In genomic region chr11:18973808-18974207, GRCm38 (mm10) we compare ENCODE assay signal across 16 mouse cellular contexts. TPM values are rescaled to one million over a fixed set of nuclear protein-coding genes. Genes with fewer than 3 reads are reported as not detected.
DNase-seq lines count a peak whose midpoint lies in the region; ATAC-seq and TF ChIP-seq lines count a peak whose summit lies in the region.
"Had no signal": no experiment of that assay in that cellular context is flagged by ENCODE, and none has a peak within 500 bp of the region (broad histone marks: within the 10 kb centered on the region; RNA-seq: fewer than 3 reads in every experiment).

No protein-coding gene starts in this region.

- peak; percentile 4; the same call in 1 of the 2 replicates for ATAC-seq in hindbrain, embryonic 16.5 days
- ATAC-seq in hindbrain, embryonic 12.5 days (ENCODE audit: low FRiP score): no peak
- ATAC-seq in liver, embryonic 11.5 days (replicated peaks; ENCODE audit: low FRiP score): peak; percentile 40; the same call in 1 of the 2 replicates
- ATAC-seq: intestine, embryonic 16.5 days had no signal

- WGBS in hindbrain, embryonic 16.5 days: 47% methylated on average over 3 of the region's 3 CpGs
- 42% methylated on average over 3 of the region's 3 CpGs for WGBS in hindbrain, embryonic 12.5 days
- 5% methylated on average over 3 of the region's 3 CpGs for WGBS in liver, embryonic 11.5 days

- no peak overlapping the region for H3K4me2 ChIP-seq in hindbrain, embryonic 16.5 days (ENCODE audit: low read length)
- no peak overlapping the region for H3K4me2 ChIP-seq in hindbrain, embryonic 12.5 days (replicated peaks)
- no peak overlapping the region for H3K4me2 ChIP-seq in CH12.LX (ENCODE audit: insufficient read depth, low read depth, poor library complexity, severe bottlenecking)
- no peak overlapping the region for H3K4me2 ChIP-seq in liver, embryonic 11.5 days
- H3K4me2 ChIP-seq: embryonic facial prominence, embryonic 12.5 days; lung, embryonic 14.5 days; midbrain, embryonic 11.5 days had no signal

- in situ Hi-C loops in CH12.LX (cut with MboI; ENCODE audit: low pct_ligation_motif_present, low pct_unique_long_range_greater_than_20kb, low sequenced_read_pairs): no loop called here

- dilution Hi-C loops in CH12.LX (cut with MboI; ENCODE audit: extremely low pct_ligation_motif_present, extremely low pct_unique_long_range_greater_than_20kb, low sequenced_read_pairs): no loop called here

- no peak overlapping the region for H3K27ac ChIP-seq in hindbrain, embryonic 16.5 days (ENCODE audit: low read depth, low read length)
- no peak overlapping the region for H3K27ac ChIP-seq in hindbrain, embryonic 12.5 days
- no peak overlapping the region for H3K27ac ChIP-seq in CH12.LX (ENCODE audit: insufficient read depth, low read depth)
- H3K27ac ChIP-seq in liver, embryonic 11.5 days (ENCODE audit: low read depth, low read length): no peak overlapping the region
- H3K27ac ChIP-seq: embryonic facial prominence, embryonic 12.5 days had no signal

- no peak for TF ChIP-seq RAD21 in CH12.LX (IDR thresholded peaks at IDR 0.05; ENCODE audit: low read depth, low read length)

- H3K9me3 ChIP-seq in hindbrain, embryonic 16.5 days (ENCODE audit: control insufficient read depth, low read length): no peaks in the 10 kb centered on the region
- H3K9me3 ChIP-seq in hindbrain, embryonic 12.5 days (replicated peaks): no peaks in the 10 kb centered on the region
- no peaks in the 10 kb centered on the region for H3K9me3 ChIP-seq in CH12.LX (replicated peaks; ENCODE audit: low read length)
- no peaks in the 10 kb centered on the region for H3K9me3 ChIP-seq in liver, embryonic 11.5 days (ENCODE audit: control insufficient read depth, low read length)
- H3K9me3 ChIP-seq: embryonic facial prominence, embryonic 12.5 days; G1E had no signal

- H3K9ac ChIP-seq in hindbrain, embryonic 16.5 days (ENCODE audit: low read depth, low read length): no peak overlapping the region
- H3K9ac ChIP-seq in hindbrain, embryonic 12.5 days: no peak overlapping the region
- no peak overlapping the region for H3K9ac ChIP-seq in CH12.LX (ENCODE audit: insufficient read depth, low read depth)
- no peak overlapping the region for H3K9ac ChIP-seq in liver, embryonic 11.5 days (ENCODE audit: low read depth, low read length)
- H3K9ac ChIP-seq: embryonic facial prominence, embryonic 12.5 days; lung, embryonic 14.5 days had no signal

- intact Hi-C loops in heart, postnatal 10 days (cut with DNase I): no loop called here

- 0 out of 2 replicates have a peak, but pooled peaks have one; percentile 16 for TF ChIP-seq EP300 in CH12.LX (IDR thresholded peaks at IDR 0.05; ENCODE audit: low read length)

- no peak for TF ChIP-seq CTCF in CH12.LX (conservative IDR thresholded peaks at IDR 0.05 in 1 of 2, IDR thresholded peaks at IDR 0.05 in 1 of 2; ENCODE audit: low read depth in 2 of 2, low read length in 2 of 2)

- no peaks in the 10 kb centered on the region for H3K27me3 ChIP-seq in hindbrain, embryonic 16.5 days (replicated peaks; ENCODE audit: control insufficient read depth, insufficient read depth, low read length)
- no peaks in the 10 kb centered on the region for H3K27me3 ChIP-seq in hindbrain, embryonic 12.5 days
- H3K27me3 ChIP-seq in CH12.LX (replicated peaks): no peaks in the 10 kb centered on the region
- no peaks in the 10 kb centered on the region for H3K27me3 ChIP-seq in liver, embryonic 11.5 days (replicated peaks; ENCODE audit: control insufficient read depth, insufficient read depth, low read length)
- H3K27me3 ChIP-seq: embryonic facial prominence, embryonic 12.5 days had no signal

- H3K79me2 ChIP-seq in CH12.LX (replicated peaks; ENCODE audit: control insufficient read depth, extremely low read depth, insufficient read depth, poor library complexity, severe bottlenecking): no peaks in the 10 kb centered on the region

- no peak overlapping the region for H3K4me3 ChIP-seq in hindbrain, embryonic 16.5 days (ENCODE audit: low read length)
- H3K4me3 ChIP-seq in hindbrain, embryonic 12.5 days: no peak overlapping the region
- H3K4me3 ChIP-seq in CH12.LX (replicated peaks in 1 of 3; ENCODE audit: low read depth in 2 of 3, low read length in 2 of 3, poor library complexity in 1 of 3): no peak overlapping the region
- H3K4me3 ChIP-seq in liver, embryonic 11.5 days (ENCODE audit: low read depth, low read length): no peak overlapping the region
- H3K4me3 ChIP-seq: embryonic facial prominence, embryonic 12.5 days had no signal

- H3K36me3 ChIP-seq in hindbrain, embryonic 16.5 days (ENCODE audit: control insufficient read depth, insufficient read depth, low read length): no peaks in the 10 kb centered on the region
- H3K36me3 ChIP-seq in hindbrain, embryonic 12.5 days: peaks cover 23% of the 10 kb centered on the region; the same call in 1 of the 2 replicates
- H3K36me3 ChIP-seq in CH12.LX (replicated peaks in 1 of 2; ENCODE audit: control insufficient read depth in 1 of 2, insufficient read depth in 1 of 2, low read length in 1 of 2): no peaks in the 10 kb centered on the region
- H3K36me3 ChIP-seq in liver, embryonic 11.5 days (ENCODE audit: control insufficient read depth, insufficient read depth, low read length): no peaks in the 10 kb centered on the region
- H3K36me3 ChIP-seq: embryonic facial prominence, embryonic 12.5 days; G1E had no signal

- DNase-seq in heart, adult 11 months: peak; percentile 84
- DNase-seq in heart, postnatal 10 days: no peak
- DNase-seq in CH12.LX (ENCODE audit: extremely low read depth): peak; percentile 49
- DNase-seq in liver, embryonic 11.5 days (ENCODE audit: low spot score): no peak
- no peak for DNase-seq in frontal cortex, postnatal 14 days (ENCODE audit: low spot score in 2 of 2)
- DNase-seq in spleen, postnatal 36 days (ENCODE audit: low spot score in 2 of 2): no peak
- DNase-seq: B cell, adult 2 months; cerebellum, postnatal 10 days; kidney, postnatal 14 days; lung, embryonic 14.5 days had no signal

- H3K4me1 ChIP-seq in hindbrain, embryonic 16.5 days (ENCODE audit: control insufficient read depth, insufficient read depth, low read depth, low read length): no peaks in the 10 kb centered on the region
- H3K4me1 ChIP-seq in hindbrain, embryonic 12.5 days: peaks cover 13% of the 10 kb centered on the region
- peaks cover 7 to 12% of the 10 kb centered on the region in 2 experiments; a peak in 3 of 4 replicates for H3K4me1 ChIP-seq in CH12.LX (ENCODE audit: control insufficient read depth in 1 of 2, insufficient read depth in 2 of 2)
- H3K4me1 ChIP-seq in liver, embryonic 11.5 days (replicated peaks; ENCODE audit: control insufficient read depth, insufficient read depth, low read length): peaks cover 35% of the 10 kb centered on the region

- no peak for TF ChIP-seq POLR2A in CH12.LX (IDR thresholded peaks at IDR 0.05; ENCODE audit: low read depth, low read length)

TF ChIP-seq in CH12.LX, 34 proteins besides CTCF, POLR2A, EP300 and RAD21:
- TF ChIP-seq MEF2A (IDR thresholded peaks at IDR 0.05; ENCODE audit: borderline replicate concordance, low read depth, low read length): no peak
- TF ChIP-seq MAZ (IDR thresholded peaks at IDR 0.05; ENCODE audit: low read depth, low read length): no peak
- peak; percentile 83 for TF ChIP-seq IRF4 (IDR thresholded peaks at IDR 0.05; ENCODE audit: low read depth, low read length)
- TF ChIP-seq TBP (conservative IDR thresholded peaks at IDR 0.05; ENCODE audit: low read depth, low read length): no peak
- TF ChIP-seq E2F4 (IDR thresholded peaks at IDR 0.05; ENCODE audit: insufficient replicate concordance, low read depth, low read length): no peak
- peak; percentile 26; the same call in 1 of the 2 replicates for TF ChIP-seq CHD2 (IDR thresholded peaks at IDR 0.05; ENCODE audit: low read length)
- no peak for TF ChIP-seq JUN (IDR thresholded peaks at IDR 0.05; ENCODE audit: insufficient read depth, low read depth, low read length)
TF ChIP-seq in CH12.LX: peak in this region for 2.

RNA-seq across cellular contexts. Expression of gene Meis1, which starts 45.0 kb away (rescaled TPM):
- total RNA-seq in heart, postnatal 10 days (2021): 10 to 100 TPM; 26.9 to 44.1 TPM
- polyA plus RNA-seq in hindbrain, embryonic 16.5 days (2015; fragmentation: Nextera tagmentation; extraction: Ambion mirVana): 182 and 183 TPM in 2 replicates
- 173 and 204 TPM in 2 replicates for polyA plus RNA-seq in hindbrain, embryonic 12.5 days (2016; fragmentation: Nextera tagmentation; extraction: Ambion mirVana)
- 1.9 and 3.6 TPM in 2 replicates for total RNA-seq in CH12.LX (2012; rRNA removed)
- 0.19 and 0.47 TPM in 2 replicates for total RNA-seq in CH12.LX (2014; rRNA removed)
- 0.64 and 0.81 TPM in 2 replicates for polyA plus RNA-seq in CH12.LX (2012; ENCODE audit: insufficient read length, low read depth)
- 44.7 and 46.6 TPM in 2 replicates for polyA plus RNA-seq in liver, embryonic 11.5 days (2014; fragmentation: Nextera tagmentation; extraction: Ambion mirVana)

Comparison
In these comparisons a context has a peak if more than half of its experiments do, and no peak if none do; other contexts are left out.
1. DNase-seq: peak in heart, adult 11 months (single experiment) and CH12.LX (single experiment); none in heart, postnatal 10 days (0 of 2), liver, embryonic 11.5 days (single experiment), frontal cortex, postnatal 14 days (0 of 2) and spleen, postnatal 36 days (0 of 2).
2. RNA of gene Meis1, which starts 45.0 kb away (polyA plus RNA-seq): 182 to 183 TPM in hindbrain, embryonic 16.5 days, 173 to 204 TPM in hindbrain, embryonic 12.5 days and 44.7 to 46.6 TPM in liver, embryonic 11.5 days; 0.64 to 0.81 TPM in CH12.LX; every median in the first group is over 10 times any median in the second.